Mouse (Mus musculus): ENCODE measurements around the gene Trim63.
"Not testable (repeated sequence)": the region's sequence is repeated elsewhere in the genome, so short reads cannot be mapped to it uniquely, and the experiment has no call there.

Trim63 gene

DNA sequence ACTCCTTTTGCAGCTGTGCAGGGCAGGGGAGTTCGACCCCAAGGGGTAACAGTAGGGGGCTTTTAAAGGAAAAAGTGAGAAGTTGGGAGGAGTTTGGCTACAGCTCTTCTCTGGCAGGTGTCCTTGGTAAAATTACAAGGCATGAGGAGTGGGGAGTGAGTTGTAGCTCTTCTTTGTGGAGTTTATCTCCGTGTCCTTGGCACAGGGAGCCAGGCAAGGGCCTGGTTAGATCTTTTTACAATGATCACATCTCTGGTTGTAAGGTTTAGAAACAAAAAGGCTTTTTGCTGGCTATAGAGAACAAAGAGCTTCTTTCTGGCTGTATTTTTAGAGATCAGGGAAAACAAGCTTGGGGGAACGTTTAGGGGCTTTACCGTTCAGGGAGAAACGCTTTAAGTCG, 26.3 kb downstream of the Trim63 start:
- not testable (repeated sequence) for DNase-seq (ENCODE audit: low spot score)

DNA sequence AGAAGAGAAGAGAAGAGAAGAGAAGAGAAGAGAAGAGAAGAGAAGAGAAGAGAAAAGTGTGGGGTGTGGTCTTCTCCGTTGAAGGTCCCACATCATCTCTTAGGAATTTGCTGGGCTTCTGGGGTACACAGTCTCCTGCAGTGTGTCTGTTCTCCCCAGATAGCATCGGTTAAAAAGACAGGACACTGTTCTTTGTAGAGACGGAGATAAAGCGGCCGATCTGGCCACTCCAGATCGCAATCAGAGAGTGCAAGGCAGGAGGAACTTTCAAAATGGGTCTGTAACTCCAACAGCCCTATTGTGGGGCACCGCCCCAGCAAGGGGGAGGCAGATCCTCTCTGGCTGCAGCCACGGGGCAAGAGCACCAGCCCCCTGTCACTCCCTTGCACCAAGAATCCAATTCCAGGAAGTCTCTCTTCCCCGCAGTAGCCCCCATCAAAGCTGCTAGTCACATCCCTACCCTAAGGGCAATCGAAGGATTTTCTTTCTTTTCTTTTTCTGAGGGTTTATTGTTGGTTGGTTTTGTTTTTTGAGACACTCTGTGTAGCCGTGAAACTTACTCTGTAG, 27.4 kb downstream of the Trim63 start:
- DNase-seq (ENCODE audit: low spot score) = no peak

DNA sequence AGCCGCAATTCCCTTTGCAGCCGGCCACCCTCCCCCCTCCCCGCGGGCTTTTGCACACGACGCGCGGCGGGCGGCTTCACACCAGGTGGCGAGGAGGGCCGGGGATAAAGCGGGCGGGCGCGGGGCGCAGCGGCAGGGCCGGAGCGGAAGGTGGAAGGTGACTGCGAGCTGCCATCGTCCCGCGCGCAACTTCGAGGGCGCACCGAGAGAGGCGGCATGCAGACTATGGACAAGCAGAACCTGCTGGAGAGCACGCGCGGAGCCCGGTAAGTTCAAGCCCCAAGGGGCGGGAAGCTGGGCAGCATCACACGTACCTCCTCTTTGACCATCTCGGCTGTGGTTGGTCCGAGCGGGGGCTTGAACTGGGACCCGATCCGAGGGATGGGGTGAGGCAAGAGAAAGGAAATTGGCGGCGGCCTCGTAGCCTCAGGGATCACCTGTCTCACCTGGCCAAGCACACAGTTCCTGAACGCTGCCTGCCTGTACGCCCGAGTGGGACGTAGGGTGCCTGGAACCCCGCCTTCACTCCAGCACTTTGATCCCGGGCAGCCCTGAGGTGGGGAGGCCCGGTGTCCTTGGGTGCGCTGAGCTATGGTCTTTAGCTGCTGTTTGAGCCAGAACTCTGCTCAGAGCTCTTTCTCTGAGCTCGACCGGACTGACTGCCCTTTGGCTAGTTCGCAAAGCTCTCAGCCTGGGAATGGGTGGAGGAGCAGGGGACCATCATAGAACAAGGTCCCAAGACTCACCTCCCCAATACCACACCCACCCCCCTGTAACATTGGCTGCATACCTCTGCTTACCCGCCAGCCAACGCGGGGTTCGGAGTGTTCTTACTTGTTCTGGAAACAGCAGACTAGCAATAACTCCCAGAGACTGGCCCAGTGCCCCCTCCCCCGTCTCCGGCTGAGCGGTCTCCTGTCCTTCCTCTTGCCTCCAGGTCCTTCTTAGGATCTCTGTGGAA, 28.4 kb downstream of the Trim63 start, which contains the start of gene Slc30a2:
Gene Slc30a2, plus strand, starts transcription at position 111 of the 961 bp plus-strand sequence.
- peak; percentile 57 for DNase-seq (ENCODE audit: low spot score)

GRCm38 (mm10) chr4:134344620-134345019, 29.7 kb downstream of the Trim63 start:
- DNase-seq (ENCODE audit: low spot score) = no peak

DNA sequence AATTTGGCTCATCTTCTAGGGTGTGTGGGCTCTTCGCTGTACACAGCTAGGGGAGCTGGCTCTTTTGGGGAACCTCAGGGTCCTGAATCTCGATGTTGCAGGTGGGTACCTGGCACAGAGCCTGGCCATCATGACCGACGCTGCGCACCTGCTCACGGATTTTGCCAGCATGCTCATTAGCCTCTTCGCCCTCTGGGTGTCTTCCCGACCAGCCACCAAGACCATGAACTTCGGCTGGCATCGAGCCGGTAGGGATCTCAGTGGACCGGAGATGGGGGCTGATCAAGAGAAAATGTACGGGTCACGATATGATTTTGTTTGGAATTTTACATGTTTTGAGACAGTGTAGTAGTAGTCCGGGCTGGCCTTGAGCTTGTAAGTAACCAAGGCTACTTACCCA, 30.9 kb downstream of the Trim63 start:
- no peak for DNase-seq (ENCODE audit: low spot score)

DNA sequence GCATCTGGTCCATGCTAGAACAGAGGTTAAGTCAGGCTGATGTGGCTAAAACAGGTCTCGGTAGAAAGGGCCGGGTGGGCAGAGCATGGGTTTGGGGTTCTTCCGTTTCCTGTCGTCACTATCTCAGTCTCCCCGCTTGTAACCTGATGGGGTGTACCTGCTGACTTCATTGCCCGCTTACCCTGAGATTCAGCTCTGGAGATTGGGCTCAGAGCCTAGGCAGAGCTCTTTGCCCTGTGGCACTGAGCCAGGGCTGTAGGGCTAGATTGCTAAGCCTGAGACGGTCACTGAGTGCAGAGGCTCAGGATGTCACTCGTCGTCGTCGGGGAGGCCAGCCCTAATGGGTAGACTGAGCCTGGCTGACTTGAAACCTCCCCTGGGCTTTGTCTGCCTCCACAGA, 33.2 kb downstream of the Trim63 start:
- no peak for DNase-seq (ENCODE audit: low spot score)

GRCm38 (mm10) chr4:134348545-134348944, 33.6 kb downstream of the Trim63 start:
- no peak for DNase-seq (ENCODE audit: low spot score)

GRCm38 (mm10) chr4:134349829-134350228, 34.9 kb downstream of the Trim63 start:
- no peak for DNase-seq (ENCODE audit: low spot score)

DNA sequence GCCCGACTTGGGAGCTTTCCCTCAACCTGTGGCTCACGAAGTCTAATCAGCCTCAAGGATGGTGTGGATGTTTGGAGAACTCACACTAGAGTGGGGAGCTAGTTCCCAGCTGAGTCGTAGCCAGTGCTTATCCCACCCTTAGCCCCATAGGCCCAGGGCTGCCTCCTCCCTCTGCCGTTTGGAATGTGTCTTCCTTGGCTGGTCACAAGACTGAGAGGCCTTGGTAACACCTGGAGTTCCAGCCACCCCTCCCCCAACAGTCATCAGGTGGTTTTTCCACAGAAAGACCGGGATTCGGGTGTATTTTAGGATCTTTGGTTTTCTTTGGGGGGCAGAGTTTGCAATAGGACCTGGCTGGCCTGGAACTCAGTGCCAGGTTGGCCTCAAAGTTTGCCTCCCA, 35.7 kb downstream of the Trim63 start:
- no peak for DNase-seq (ENCODE audit: low spot score)

GRCm38 (mm10) chr4:134351329-134352260, 36.7 kb downstream of the Trim63 start:
- DNase-seq (ENCODE audit: low spot score) = peak; percentile 50

DNA sequence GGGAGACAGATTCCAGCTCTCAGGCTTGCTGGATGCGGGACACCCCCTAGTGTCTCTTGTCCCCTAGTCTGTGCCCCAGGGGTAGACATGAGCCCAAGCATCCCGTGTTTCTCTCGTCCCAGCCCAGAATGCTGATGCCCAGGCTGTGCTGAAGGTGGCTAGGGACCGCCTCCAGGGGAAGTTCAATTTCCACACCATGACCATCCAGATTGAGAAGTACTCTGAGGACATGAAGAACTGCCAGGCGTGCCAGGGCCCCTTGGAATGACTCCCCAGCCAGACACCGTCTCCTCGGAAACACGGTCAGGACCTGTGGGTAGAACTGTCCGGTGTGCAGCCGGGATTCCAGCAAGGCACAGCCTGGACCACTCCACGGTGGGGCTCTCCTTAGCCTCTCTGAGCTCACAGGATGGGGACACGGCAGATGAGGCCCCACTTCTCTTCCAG, 37.4 kb downstream of the Trim63 start:
- no peak for DNase-seq (ENCODE audit: low spot score)

DNA sequence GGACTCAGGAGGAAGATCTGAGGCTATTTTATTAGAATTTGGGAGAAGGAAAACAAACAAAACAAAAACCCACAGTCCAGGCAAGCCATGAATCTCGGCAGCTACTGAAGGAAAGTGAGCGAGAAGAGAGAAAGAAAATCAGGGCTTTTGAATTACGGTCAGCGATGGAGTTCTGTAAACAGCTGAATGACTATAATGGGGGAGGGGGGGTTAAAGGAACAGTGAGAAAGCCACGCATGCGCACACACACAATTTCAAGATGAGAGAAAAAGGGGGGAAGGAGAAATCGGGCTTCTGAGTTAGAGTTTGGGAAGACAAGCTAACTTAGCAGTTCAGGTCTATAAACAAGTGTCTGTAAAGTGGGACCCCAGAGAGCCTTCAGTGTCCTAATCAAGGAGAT, 38.0 kb downstream of the Trim63 start:
- no peak for DNase-seq (ENCODE audit: low spot score)

- no peak for DNase-seq (ENCODE audit: low spot score)
Measured at GRCm38 (mm10) chr4:134353527-134354409, 38.8 kb downstream of the Trim63 start.

DNA sequence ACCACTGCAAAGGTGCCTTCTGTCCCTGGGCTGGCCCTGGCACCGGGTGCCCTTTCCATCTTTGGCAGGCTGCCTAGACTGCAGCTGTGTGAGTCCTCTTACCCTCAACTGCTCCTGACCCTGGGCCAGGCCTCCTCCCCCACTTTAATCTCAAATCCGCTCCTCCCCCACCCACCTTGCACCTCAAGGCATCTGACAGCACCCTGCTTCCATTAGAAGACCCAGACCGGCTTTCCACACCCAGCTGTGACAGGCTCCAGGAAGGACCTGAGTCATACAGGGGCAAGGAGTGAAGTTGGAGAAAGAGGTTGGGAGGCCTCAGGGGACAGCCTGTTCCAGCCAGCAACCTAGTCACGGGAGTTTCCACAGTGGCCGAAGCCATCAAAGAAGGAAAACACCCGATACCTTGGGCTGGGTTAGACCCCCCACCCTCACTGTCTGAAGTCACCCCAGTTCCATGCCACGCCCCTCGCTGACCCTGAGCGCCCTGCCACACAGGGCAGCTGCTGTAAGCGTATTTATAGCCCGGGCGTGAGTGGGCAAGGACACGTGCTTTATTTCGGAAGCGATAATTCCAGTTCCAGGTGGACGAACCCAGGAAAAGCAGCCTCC, 41.0 kb downstream of the Trim63 start:
- no peak for DNase-seq (ENCODE audit: low spot score)

DNA sequence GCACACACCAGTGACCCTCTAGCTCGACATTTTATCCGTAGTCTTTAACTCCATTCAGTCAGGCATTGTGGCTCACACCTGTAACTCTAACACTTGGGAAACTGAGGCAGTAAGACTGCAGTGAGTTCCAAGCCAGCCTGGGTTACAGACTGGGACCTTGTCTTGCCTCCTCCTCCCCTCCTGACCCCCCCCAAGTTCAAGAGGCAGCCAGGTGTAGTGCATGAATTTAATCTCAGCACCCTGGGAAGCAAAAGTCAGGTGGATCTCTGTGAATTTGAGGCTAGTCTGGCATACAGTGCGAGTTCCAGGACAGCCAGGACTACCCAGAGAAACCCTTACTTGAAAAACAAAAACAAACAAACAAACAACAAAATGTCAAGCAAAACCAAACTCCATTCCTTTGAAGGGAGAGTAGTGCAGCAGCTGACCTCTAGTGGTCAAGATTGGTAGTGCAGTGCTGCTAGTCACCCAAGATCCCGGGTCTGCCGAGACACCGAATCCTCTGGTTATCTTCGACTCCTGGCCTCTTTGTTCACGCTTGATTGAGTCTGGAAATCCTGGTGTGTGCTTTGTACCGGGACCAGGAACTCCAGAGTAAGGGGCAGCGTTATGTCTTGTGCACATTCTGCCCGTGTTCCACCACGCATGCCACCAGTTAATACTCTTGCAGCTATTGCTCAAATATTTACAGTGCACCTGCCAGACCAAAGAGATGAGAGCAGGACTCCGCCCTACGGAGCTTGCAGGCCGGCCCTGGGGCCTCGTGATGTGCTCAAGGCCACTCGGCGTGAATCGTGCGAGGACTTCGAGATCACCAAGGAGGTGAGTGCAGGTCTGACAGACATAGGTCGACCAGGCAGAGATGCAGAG, 41.9 kb downstream of the Trim63 start:
- DNase-seq (ENCODE audit: low spot score) = peak; percentile 76

- DNase-seq (ENCODE audit: low spot score) = no peak
Measured at GRCm38 (mm10) chr4:134357461-134357771, 42.5 kb downstream of the Trim63 start.

DNA sequence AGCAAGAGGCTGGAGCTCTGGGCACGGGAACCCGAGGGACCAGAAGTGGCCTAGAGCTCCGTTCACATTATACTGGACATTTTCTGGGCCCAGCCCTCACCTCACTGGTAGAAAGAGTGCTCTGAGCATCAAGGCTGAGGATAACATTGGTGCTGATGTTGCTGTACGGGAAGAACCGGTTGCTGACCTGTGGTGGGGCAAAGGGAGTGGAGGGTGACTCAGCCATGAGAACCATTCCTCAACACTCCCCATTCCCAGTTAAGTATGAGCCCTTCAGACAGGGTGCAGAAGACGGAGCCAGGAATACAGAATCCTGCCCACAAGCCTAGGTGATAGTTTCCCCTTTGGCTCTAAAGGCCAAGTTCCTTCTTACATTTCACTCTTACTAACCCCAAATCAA, 44.7 kb downstream of the Trim63 start:
- no peak for DNase-seq (ENCODE audit: low spot score)

DNA sequence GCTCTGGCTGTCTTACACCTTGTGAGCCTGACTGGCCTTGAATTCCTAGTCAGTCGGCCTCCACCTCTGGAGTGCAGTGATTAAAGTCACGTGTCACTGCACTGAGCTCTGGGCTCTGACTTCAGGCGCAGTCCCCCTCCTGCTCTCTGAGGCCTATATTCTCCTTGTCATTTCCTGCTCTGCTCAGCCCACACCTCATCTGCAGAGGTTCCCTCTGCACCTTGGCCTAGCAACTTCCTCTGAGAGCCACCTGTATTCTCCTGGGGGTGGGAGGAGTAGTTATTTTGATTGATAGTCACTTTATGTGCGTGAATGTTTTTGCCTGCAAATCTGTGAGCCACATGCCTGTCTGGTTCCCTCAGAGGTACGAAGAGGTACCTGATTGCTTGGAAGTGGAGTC, 46.3 kb downstream of the Trim63 start:
- peak; percentile 63 for DNase-seq (ENCODE audit: low spot score)

DNA sequence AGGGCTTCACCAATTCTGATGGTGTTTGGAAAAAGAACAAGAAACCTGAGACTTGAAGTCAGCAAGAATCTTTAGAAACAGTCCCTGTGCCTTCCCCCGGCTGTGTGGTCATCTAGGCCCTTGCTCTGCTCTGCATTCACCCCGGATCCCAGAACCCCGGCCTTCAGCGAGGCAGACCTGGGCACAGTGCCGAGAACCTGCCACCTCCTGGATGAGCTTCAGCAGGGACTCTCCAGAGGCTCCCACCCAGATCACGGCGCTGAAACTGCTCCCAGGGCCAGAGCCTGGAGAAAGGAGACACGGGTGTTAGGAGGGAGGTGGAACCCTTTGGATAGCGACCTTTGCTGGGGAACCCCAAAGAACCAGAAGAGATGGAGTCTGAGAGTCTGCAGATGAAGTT, 47.2 kb downstream of the Trim63 start:
- DNase-seq (ENCODE audit: low spot score) = no peak

DNA sequence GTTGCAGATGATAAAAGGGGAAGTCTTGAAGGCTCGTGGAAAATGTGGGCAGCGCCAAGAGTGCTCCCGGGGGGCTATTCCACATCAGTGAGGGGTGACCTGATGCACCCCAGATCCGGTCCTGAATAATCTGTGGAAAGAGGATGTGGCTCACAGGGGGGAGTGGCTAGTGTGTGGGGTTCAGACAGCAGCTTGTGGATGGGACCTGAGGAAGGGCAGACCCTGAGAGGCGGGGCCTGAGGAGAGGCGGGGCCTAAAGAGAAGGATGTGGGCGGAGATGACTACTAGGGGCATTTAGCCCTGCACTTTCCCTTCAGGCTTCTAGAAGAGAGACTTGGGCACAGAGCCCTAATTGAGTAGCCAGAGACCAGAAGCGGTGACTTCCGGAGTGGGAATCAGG, 47.7 kb downstream of the Trim63 start:
- no peak for DNase-seq (ENCODE audit: low spot score)

All from yolk sac, embryonic 10.5 days (tissue).